Mouse (Mus musculus) CD4-positive naive resting alpha-beta T cell, adult 57 days (primary cell): Measurements from ENCODE around the gene Mrgprd. TPM values are rescaled to one million over a fixed set of nuclear protein-coding genes. Genes with fewer than 3 reads are reported as not detected.

Source experiments
- total RNA-seq: library from RNA; stranded (reverse); gene quantifications from one replicate; pipeline ENCODE4 v1.2.4, GENCODE M21; 2023

The Mrgprd gene
- total RNA-seq, result not detected

GRCm38 (mm10) chr7:145314785-145315411, at the start of gene Mrgprd:
Mrgprd (plus strand) TSS chr7:145314835.

GRCm38 (mm10) chr7:145283487-145284187, 31.0 kb upstream of the Mrgprd start, which contains the start of gene Tpcn2:
Tpcn2 (minus strand) TSS chr7:145284011.

DNA sequence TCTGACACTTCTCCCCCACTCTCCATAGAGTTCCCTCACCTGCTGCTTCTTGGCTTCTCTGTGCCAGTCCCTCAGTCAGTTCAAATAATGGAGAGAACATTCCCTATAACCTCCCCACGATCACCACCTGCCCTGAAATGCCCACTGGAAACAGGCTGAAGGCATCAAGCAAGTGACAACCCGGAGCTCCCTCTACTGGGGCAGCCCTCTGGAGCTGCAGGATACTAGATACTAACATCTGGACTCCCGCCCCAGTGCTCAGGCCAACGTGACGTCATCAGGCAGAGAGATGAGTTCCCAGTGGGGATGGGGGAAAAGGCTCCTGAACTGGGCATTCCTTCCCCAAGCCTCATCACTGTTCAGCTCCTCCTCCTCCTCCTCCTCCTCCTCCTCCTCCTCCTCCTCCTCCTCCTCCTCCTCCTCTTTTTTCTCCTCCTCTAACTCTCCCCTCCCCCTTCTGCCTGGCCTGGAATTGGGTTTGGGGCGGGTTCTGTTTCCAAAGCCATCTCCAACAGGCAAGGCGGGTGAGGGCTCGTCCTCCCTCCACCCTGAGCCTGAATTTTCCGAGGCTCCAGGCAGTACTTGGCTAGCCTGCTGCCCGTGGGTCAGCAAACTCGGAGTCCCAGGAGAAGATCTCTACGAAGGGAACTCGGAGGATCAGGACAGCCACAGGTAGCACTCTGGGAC, 14.2 kb upstream of the Mrgprd start, which contains the start of gene Mrgprf:
TSS of gene Mrgprf (plus strand) at position 508 of the 687 bp plus-strand sequence.

Other genes with a start within 250 kb of the Mrgprd start
- 2.6 TPM for gene 1810010D01Rik, start 106.7 kb upstream of the Mrgprd start, total RNA-seq
- 22.7 TPM for gene Tpcn2, start 30.8 kb upstream of the Mrgprd start, total RNA-seq
- gene Mrgprf, start 14.0 kb upstream of the Mrgprd start, total RNA-seq, result not detected